Mouse (Mus musculus) forebrain, embryonic 12.5 days (tissue): ENCODE results near the gene Sdhaf1. TPM values are rescaled to one million over a fixed set of nuclear protein-coding genes. Genes with fewer than 3 reads are reported as not detected.

Experiments
- ATAC-seq: fragments of 200-750 bp; cut with Nextera tagmentation; 2 replicates; pipeline ENCODE4 v1.8.0; 2017; ENCODE audit warnings: moderate TSS enrichment; ENCODE audit not compliant: low FRiP score
- H3K27ac ChIP-seq: fragments of 300-500 bp; sonication (generic); 2 replicates; pipeline ENCODE4 v1.5.1; 2016; ENCODE audit warnings: mild to moderate bottlenecking
- H3K27me3 ChIP-seq: fragments of 300-500 bp; sonication (generic); 2 replicates; pipeline ENCODE4 v1.6.1; 2016; ENCODE audit warnings: mild to moderate bottlenecking
- H3K36me3 ChIP-seq: fragments of 300-500 bp; sonication (generic); replicated peaks from 2 replicates; pipeline ENCODE4 v1.6.1; 2016; ENCODE audit warnings: mild to moderate bottlenecking
- H3K4me1 ChIP-seq: fragments of 300-500 bp; sonication (generic); 2 replicates; pipeline ENCODE4 v1.6.1; 2016
- H3K4me2 ChIP-seq: fragments of 300-500 bp; sonication (generic); 2 replicates; pipeline ENCODE4 v1.6.1; 2016; ENCODE audit warnings: mild to moderate bottlenecking, moderate library complexity
- H3K4me3 ChIP-seq: fragments of 300-500 bp; sonication (generic); replicated peaks from 2 replicates; pipeline ENCODE4 v1.5.1; 2016; ENCODE audit warnings: mild to moderate bottlenecking
- H3K9ac ChIP-seq: fragments of 300-500 bp; sonication (generic); 2 replicates; pipeline ENCODE4 v1.6.1; 2016; ENCODE audit warnings: mild to moderate bottlenecking
- H3K9me3 ChIP-seq: fragments of 300-500 bp; sonication (generic); 2 replicates; pipeline ENCODE4 v1.6.1; 2016
- WGBS: fragments of 180-500 bp; shearing (Covaris S2); methylation state at CpG from one replicate; pipeline ENCODE4 v1.1.7; 2016; 5-methylcytosine and 5-hydroxymethylcytosine counted together
- polyA plus RNA-seq: library from polyadenylated mRNA; unstranded; fragments of >200 nt; fragmentation: Nextera tagmentation; extraction: Ambion mirVana; gene quantifications from 2 replicates; pipeline ENCODE4 v1.2.1, GENCODE M21; 2016

Gene Sdhaf1
- polyA plus RNA-seq, 1 experiment from 2014 or later: 23.8 TPM

- WGBS: 35% methylated on average over 6 of the region's 6 CpGs
- no peak for ATAC-seq
- H3K9me3 ChIP-seq: peaks cover 4% of the 10 kb centered on the region; the same call in 1 of the 2 replicates
- H3K9ac ChIP-seq: peak overlapping the region; percentile 83
- H3K36me3 ChIP-seq: no peaks in the 10 kb centered on the region
- H3K4me1 ChIP-seq: peaks cover 17% of the 10 kb centered on the region
- peak overlapping the region; percentile 78 for H3K4me3 ChIP-seq
- H3K27me3 ChIP-seq: peaks cover 10% of the 10 kb centered on the region; the same call in 1 of the 2 replicates
- H3K4me2 ChIP-seq: peak overlapping the region; percentile 89
- peak overlapping the region; percentile 85; the same call in 1 of the 2 replicates for H3K27ac ChIP-seq
Measured at GRCm38 (mm10) chr7:30322865-30323264, 830 bp downstream of the Sdhaf1 start.

- H3K9ac ChIP-seq: peak overlapping the region; percentile 83
- H3K9me3 ChIP-seq: peaks cover 4% of the 10 kb centered on the region; the same call in 1 of the 2 replicates
- H3K4me1 ChIP-seq: peaks cover 17% of the 10 kb centered on the region
- ATAC-seq: peak; percentile 99
- WGBS: under 1% methylated on average over 20 of the region's 20 CpGs
- H3K4me2 ChIP-seq: peak overlapping the region; percentile 89
- peaks cover 8% of the 10 kb centered on the region; the same call in 1 of the 2 replicates for H3K27me3 ChIP-seq
- peak overlapping the region; percentile 85 for H3K27ac ChIP-seq
- H3K36me3 ChIP-seq: no peaks in the 10 kb centered on the region
- peak overlapping the region; percentile 78 for H3K4me3 ChIP-seq
Measured at GRCm38 (mm10) chr7:30322285-30322667, 1.4 kb downstream of the Sdhaf1 start.

- peaks cover 17% of the 10 kb centered on the region for H3K4me1 ChIP-seq
- peak within 1 kb of the TSS; percentile 78 for H3K4me3 ChIP-seq
- 0 out of 2 replicates have a peak, but pooled peaks cover 5% of the 10 kb centered on the region for H3K27me3 ChIP-seq
- ATAC-seq: peak; percentile 63
- peaks cover 4% of the 10 kb centered on the region; the same call in 1 of the 2 replicates for H3K9me3 ChIP-seq
- peak within 1 kb of the TSS; percentile 83 for H3K9ac ChIP-seq
- H3K4me2 ChIP-seq: peak within 1 kb of the TSS; percentile 89
- peak within 1 kb of the TSS; percentile 85 for H3K27ac ChIP-seq
- no peaks in the 10 kb centered on the region for H3K36me3 ChIP-seq
- WGBS: 1% methylated on average over 63 of the region's 63 CpGs
Measured at GRCm38 (mm10) chr7:30321539-30322284, 2.0 kb downstream of the Sdhaf1 start, which contains the start of gene E130208F15Rik. TSS of gene E130208F15Rik (plus strand) at chr7:30321740.

GRCm38 (mm10) chr7:30320946-30321345, 2.7 kb downstream of the Sdhaf1 start:
- ATAC-seq: no peak
- H3K9ac ChIP-seq: peak overlapping the region; percentile 83

GRCm38 (mm10) chr7:30318142-30318541, 5.6 kb downstream of the Sdhaf1 start:
- peaks cover 2% of the 10 kb centered on the region; the same call in 1 of the 2 replicates for H3K36me3 ChIP-seq
- H3K9ac ChIP-seq: no peak overlapping the region
- H3K9me3 ChIP-seq: no peaks in the 10 kb centered on the region
- no peak overlapping the region for H3K4me3 ChIP-seq
- H3K4me1 ChIP-seq: peaks cover 28% of the 10 kb centered on the region
- 89% methylated on average over 3 of the region's 3 CpGs for WGBS
- H3K27me3 ChIP-seq: no peaks in the 10 kb centered on the region
- no peak overlapping the region for H3K4me2 ChIP-seq
- no peak overlapping the region for H3K27ac ChIP-seq
- no peak for ATAC-seq

More at GRCm38 (mm10) chr7:30320946-30321345, 2.7 kb downstream of the Sdhaf1 start:
- peak overlapping the region; percentile 78; the same call in 1 of the 2 replicates for H3K4me3 ChIP-seq
- H3K9me3 ChIP-seq: peaks cover 4% of the 10 kb centered on the region; the same call in 1 of the 2 replicates
- peak overlapping the region; percentile 89 for H3K4me2 ChIP-seq
- H3K27ac ChIP-seq: no peak overlapping the region
- 90% methylated on average over 2 of the region's 2 CpGs for WGBS
- peaks cover 17% of the 10 kb centered on the region for H3K4me1 ChIP-seq
- 0 out of 2 replicates have a peak, but pooled peaks cover 5% of the 10 kb centered on the region for H3K27me3 ChIP-seq
- no peaks in the 10 kb centered on the region for H3K36me3 ChIP-seq

GRCm38 (mm10) chr7:30315559-30316529, 7.9 kb downstream of the Sdhaf1 start:
- H3K4me2 ChIP-seq: peak overlapping the region; percentile 44; the same call in 1 of the 2 replicates
- no peaks in the 10 kb centered on the region for H3K27me3 ChIP-seq
- peaks cover 15% of the 10 kb centered on the region for H3K4me1 ChIP-seq
- no peak overlapping the region for H3K27ac ChIP-seq
- peak overlapping the region; percentile 31 for H3K4me3 ChIP-seq
- H3K36me3 ChIP-seq: peaks cover 9% of the 10 kb centered on the region
- H3K9ac ChIP-seq: 0 out of 2 replicates have a peak overlapping the region, but pooled peaks have one; percentile 30
- no peak for ATAC-seq
- WGBS: 80% methylated on average over 13 of the region's 13 CpGs
- H3K9me3 ChIP-seq: no peaks in the 10 kb centered on the region

GRCm38 (mm10) chr7:30314721-30315155, 9.0 kb downstream of the Sdhaf1 start, which contains the start of gene Syne4:
TSS of gene Syne4 (plus strand) at chr7:30314807.
- ATAC-seq: no peak
- Histone ChIP-seq H3K4me1 (peaks cover 16% of the 10 kb centered on the region), H3K9me3 (no peaks in the 10 kb centered on the region), H3K36me3 (peaks cover 9% of the 10 kb centered on the region), H3K27me3 (no peaks in the 10 kb centered on the region), H3K9ac (peak within 1 kb of the TSS; percentile 48), H3K27ac (no peak within 1 kb of the TSS), H3K4me3 (peak within 1 kb of the TSS; percentile 31), H3K4me2 (peak within 1 kb of the TSS; percentile 44)
- WGBS: 4% methylated on average over 9 of the region's 9 CpGs

GRCm38 (mm10) chr7:30313666-30314320, 9.9 kb downstream of the Sdhaf1 start:
- H3K4me2 ChIP-seq: no peak overlapping the region
- peaks cover 24% of the 10 kb centered on the region for H3K4me1 ChIP-seq
- no peaks in the 10 kb centered on the region for H3K9me3 ChIP-seq
- H3K9ac ChIP-seq: no peak overlapping the region
- H3K27me3 ChIP-seq: no peaks in the 10 kb centered on the region
- no peak overlapping the region for H3K27ac ChIP-seq
- WGBS: 49% methylated on average over 27 of the region's 27 CpGs
- H3K36me3 ChIP-seq: peaks cover 9% of the 10 kb centered on the region
- ATAC-seq: no peak
- H3K4me3 ChIP-seq: no peak overlapping the region

- 90% methylated on average over 12 of the region's 12 CpGs for WGBS
- H3K36me3 ChIP-seq: peaks cover 30% of the 10 kb centered on the region
- no peak for ATAC-seq
- H3K27ac ChIP-seq: no peak overlapping the region
- no peak overlapping the region for H3K9ac ChIP-seq
- no peaks in the 10 kb centered on the region for H3K27me3 ChIP-seq
- H3K4me2 ChIP-seq: no peak overlapping the region
- no peaks in the 10 kb centered on the region for H3K9me3 ChIP-seq
- no peak overlapping the region for H3K4me3 ChIP-seq
- peaks cover 30% of the 10 kb centered on the region for H3K4me1 ChIP-seq
Measured at GRCm38 (mm10) chr7:30310136-30310535, 13.6 kb downstream of the Sdhaf1 start.

GRCm38 (mm10) chr7:30309395-30310129, 14.1 kb downstream of the Sdhaf1 start:
- H3K4me3 ChIP-seq: peak overlapping the region; percentile 69
- no peak for ATAC-seq
- no peaks in the 10 kb centered on the region for H3K9me3 ChIP-seq
- H3K4me2 ChIP-seq: peak overlapping the region; percentile 94
- peaks cover 33% of the 10 kb centered on the region for H3K36me3 ChIP-seq
- 70% methylated on average over 15 of the region's 15 CpGs for WGBS
- peaks cover 24% of the 10 kb centered on the region for H3K4me1 ChIP-seq
- no peaks in the 10 kb centered on the region for H3K27me3 ChIP-seq
- H3K27ac ChIP-seq: no peak overlapping the region
- peak overlapping the region; percentile 80 for H3K9ac ChIP-seq
